Mouse (Mus musculus): ENCODE data around the gene Grin2d. TPM values are rescaled to one million over a fixed set of nuclear protein-coding genes. Genes with fewer than 3 reads are reported as not detected.
"Not testable (repeated sequence)": the region's sequence is repeated elsewhere in the genome, so short reads cannot be mapped to it uniquely, and the experiment has no call there.

Grin2d gene
- polyA plus RNA-seq (2015; fragmentation: Nextera tagmentation; extraction: Ambion mirVana): 0.14 and 0.17 TPM in 2 replicates

DNA sequence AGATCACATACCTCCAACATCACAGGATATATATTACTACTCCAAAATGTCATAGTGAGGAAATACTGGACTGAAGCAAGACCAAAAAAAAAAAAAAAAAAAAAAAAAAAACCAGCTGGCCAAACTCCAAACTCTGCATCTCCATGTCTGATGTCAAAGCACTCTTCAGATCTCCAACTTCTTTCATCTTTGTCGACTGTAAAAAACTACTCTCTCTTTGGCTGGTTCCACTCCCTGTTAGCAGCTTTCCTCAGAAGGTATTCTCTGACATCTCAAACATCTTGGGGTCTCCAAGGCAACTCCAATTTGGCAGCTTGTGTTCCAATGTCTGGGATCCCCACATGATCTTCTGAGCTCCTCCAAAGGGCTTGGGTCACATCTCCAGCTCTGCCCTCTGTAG, at the start of gene Grin2d:
Grin2d (minus strand) TSS at position 101 of the 400 bp plus-strand sequence.
- not testable (repeated sequence) for ATAC-seq (replicated peaks; ENCODE audit: extremely low read depth, insufficient read depth, low FRiP score); H3K9ac ChIP-seq (ENCODE audit: low read length); H3K4me3 ChIP-seq (ENCODE audit: low read length); H3K4me2 ChIP-seq (ENCODE audit: low read depth, low read length); H3K27me3 ChIP-seq (ENCODE audit: control insufficient read depth, insufficient read depth, low read length); H3K27ac ChIP-seq (ENCODE audit: low read length); H3K9me3 ChIP-seq (replicated peaks; ENCODE audit: control insufficient read depth, low read length)
- 85% methylated on average over 1 of the region's 1 CpGs for WGBS
- H3K4me1 ChIP-seq (ENCODE audit: control insufficient read depth, insufficient read depth, low read length): peaks cover 16% of the 10 kb centered on the region
- peaks cover 71% of the 10 kb centered on the region for H3K36me3 ChIP-seq (ENCODE audit: control insufficient read depth, insufficient read depth)

DNA sequence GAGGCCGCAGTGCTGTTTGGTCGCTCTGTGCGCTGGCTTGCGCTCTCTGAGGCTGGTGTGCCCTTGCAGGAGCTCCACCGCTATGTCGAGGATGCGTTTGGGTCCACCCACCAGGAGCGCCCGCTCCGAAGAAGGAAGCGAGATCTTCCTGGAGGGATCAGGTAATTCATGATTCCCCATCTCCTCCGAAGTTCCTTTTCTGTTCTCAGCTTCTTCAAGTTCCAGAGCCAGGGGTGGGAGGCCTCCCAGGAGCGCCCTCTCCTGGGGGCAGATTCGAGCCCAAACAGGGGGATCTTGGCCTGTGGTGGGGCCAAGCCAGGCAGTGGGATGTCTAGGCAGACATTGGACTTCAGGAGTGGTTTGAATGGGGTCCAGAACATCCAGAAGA, 46.2 kb upstream of the Grin2d start:
- H3K36me3 ChIP-seq (ENCODE audit: control insufficient read depth, insufficient read depth): no peaks in the 10 kb centered on the region
- peak overlapping the region; percentile 95 for H3K27ac ChIP-seq (ENCODE audit: low read length)
- peaks cover 9% of the 10 kb centered on the region for H3K27me3 ChIP-seq (ENCODE audit: control insufficient read depth, insufficient read depth, low read length)
- no peak for ATAC-seq (replicated peaks; ENCODE audit: extremely low read depth, insufficient read depth, low FRiP score)
- 18% methylated on average over 14 of the region's 14 CpGs for WGBS
- H3K4me1 ChIP-seq (ENCODE audit: control insufficient read depth, insufficient read depth, low read length): peaks cover 8% of the 10 kb centered on the region
- peak overlapping the region; percentile 83 for H3K4me2 ChIP-seq (ENCODE audit: low read depth, low read length)
- H3K4me3 ChIP-seq (ENCODE audit: low read length): peak overlapping the region; percentile 63
- peak overlapping the region; percentile 67 for H3K9ac ChIP-seq (ENCODE audit: low read length)
- H3K9me3 ChIP-seq (replicated peaks; ENCODE audit: control insufficient read depth, low read length): peaks cover 6% of the 10 kb centered on the region; the same call in 1 of the 2 replicates

GRCm38 (mm10) chr7:45923762-45924428, 45.7 kb upstream of the Grin2d start, which contains the start of gene Ccdc114:
Ccdc114 (plus strand) TSS chr7:45924072.
- Histone ChIP-seq H3K27me3 (ENCODE audit: control insufficient read depth, insufficient read depth, low read length) (peaks cover 6% of the 10 kb centered on the region), H3K4me2 (ENCODE audit: low read depth, low read length) (peak within 1 kb of the TSS; percentile 83), H3K36me3 (ENCODE audit: control insufficient read depth, insufficient read depth) (no peaks in the 10 kb centered on the region), H3K4me1 (ENCODE audit: control insufficient read depth, insufficient read depth, low read length) (peaks cover 8% of the 10 kb centered on the region), H3K4me3 (ENCODE audit: low read length) (peak within 1 kb of the TSS; percentile 63), H3K9me3 (replicated peaks; ENCODE audit: control insufficient read depth, low read length) (peaks cover 6% of the 10 kb centered on the region; the same call in 1 of the 2 replicates), H3K27ac (ENCODE audit: low read length) (peak within 1 kb of the TSS; percentile 95), H3K9ac (ENCODE audit: low read length) (peak within 1 kb of the TSS; percentile 70)
- WGBS: 6% methylated on average over 24 of the region's 24 CpGs
- ATAC-seq (replicated peaks; ENCODE audit: extremely low read depth, insufficient read depth, low FRiP score): peak; percentile 65

DNA sequence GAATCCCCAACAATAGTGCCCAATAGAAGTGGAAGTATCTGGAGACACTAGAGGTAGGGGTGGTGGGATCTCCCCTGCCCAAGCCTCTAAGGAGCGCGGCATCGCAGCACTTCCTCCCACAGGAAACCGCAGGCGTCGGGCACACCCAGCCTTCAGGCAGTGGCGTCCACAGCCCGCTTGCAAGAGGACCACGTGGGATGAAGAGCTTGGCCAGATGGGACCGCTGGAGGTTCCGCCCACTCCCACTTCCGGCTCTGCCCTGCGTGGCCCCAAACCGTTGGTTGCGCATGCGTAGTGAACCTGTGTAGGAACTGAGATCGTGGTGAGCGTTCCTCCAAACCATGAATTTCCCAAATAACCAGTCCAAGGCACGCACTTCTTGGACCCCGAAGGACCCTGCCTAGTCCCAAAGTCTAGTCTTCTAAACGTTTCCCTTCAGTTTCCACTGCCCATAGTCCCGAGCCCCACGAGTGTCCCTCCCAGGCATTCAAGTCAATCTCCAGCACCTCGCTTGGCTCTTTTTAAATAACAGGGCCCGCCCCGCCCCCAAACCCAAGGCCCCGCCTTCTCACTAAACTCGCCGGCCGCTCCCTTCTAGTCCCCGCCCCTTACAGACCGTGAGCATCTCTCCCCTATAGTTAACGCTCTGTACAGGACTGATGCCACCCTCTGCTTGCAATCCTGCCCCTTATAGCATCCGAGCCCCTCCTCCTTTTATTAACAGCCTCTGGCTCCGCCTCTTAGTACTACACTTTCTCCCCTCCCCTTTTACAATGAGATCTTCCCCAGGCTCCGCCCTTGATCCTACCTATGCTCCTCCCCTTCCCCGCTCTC, 45.0 kb upstream of the Grin2d start:
- WGBS: 1% methylated on average over 37 of the region's 37 CpGs
- Histone ChIP-seq H3K4me3 (ENCODE audit: low read length) (peak overlapping the region; percentile 63), H3K9ac (ENCODE audit: low read length) (peak overlapping the region; percentile 70), H3K27ac (ENCODE audit: low read length) (peak overlapping the region; percentile 95), H3K36me3 (ENCODE audit: control insufficient read depth, insufficient read depth) (no peaks in the 10 kb centered on the region), H3K9me3 (replicated peaks; ENCODE audit: control insufficient read depth, low read length) (peaks cover 6% of the 10 kb centered on the region; the same call in 1 of the 2 replicates), H3K4me2 (ENCODE audit: low read depth, low read length) (peak overlapping the region; percentile 83), H3K27me3 (ENCODE audit: control insufficient read depth, insufficient read depth, low read length) (peaks cover 4% of the 10 kb centered on the region), H3K4me1 (ENCODE audit: control insufficient read depth, insufficient read depth, low read length) (peaks cover 8% of the 10 kb centered on the region)
- ATAC-seq (replicated peaks; ENCODE audit: extremely low read depth, insufficient read depth, low FRiP score): peak; percentile 85

- Histone ChIP-seq H3K4me3 (ENCODE audit: low read length) (no peak overlapping the region; the same call in 1 of the 2 replicates), H3K36me3 (ENCODE audit: control insufficient read depth, insufficient read depth) (no peaks in the 10 kb centered on the region), H3K27me3 (ENCODE audit: control insufficient read depth, insufficient read depth, low read length) (no peaks in the 10 kb centered on the region), H3K4me1 (ENCODE audit: control insufficient read depth, insufficient read depth, low read length) (peaks cover 17% of the 10 kb centered on the region), H3K4me2 (ENCODE audit: low read depth, low read length) (peak overlapping the region; percentile 83), H3K27ac (ENCODE audit: low read length) (peak overlapping the region; percentile 95), H3K9me3 (replicated peaks; ENCODE audit: control insufficient read depth, low read length) (peaks cover 4% of the 10 kb centered on the region; the same call in 1 of the 2 replicates), H3K9ac (ENCODE audit: low read length) (peak overlapping the region; percentile 70)
- WGBS: 78% methylated on average over 12 of the region's 12 CpGs
- ATAC-seq (replicated peaks; ENCODE audit: extremely low read depth, insufficient read depth, low FRiP score): no peak
These were observed 43.9 kb upstream of the Grin2d start for GRCm38 (mm10) chr7:45921950-45922600.

DNA sequence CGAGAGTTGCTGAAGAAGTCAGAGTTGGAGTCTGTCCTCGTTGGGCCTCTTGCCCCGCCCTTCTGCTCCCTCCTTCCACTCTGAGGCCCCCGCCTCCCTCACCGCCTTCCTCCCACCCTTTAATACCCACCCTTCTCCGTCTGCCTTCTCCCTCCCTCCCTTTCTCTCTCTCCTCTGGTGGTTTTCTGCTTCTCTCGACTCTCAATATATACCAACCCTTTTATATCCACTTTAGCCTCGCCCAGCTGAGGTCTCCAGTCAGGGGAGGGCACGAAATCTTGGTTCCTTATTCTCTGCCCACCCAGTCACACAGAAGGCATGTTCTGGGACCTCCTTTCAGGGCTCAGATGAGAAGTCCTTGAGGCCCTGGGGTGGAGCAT, 43.1 kb upstream of the Grin2d start, which contains the start of gene Emp3:
Emp3 (minus strand) TSS at position 163 of the 380 bp plus-strand sequence.
- Histone ChIP-seq H3K36me3 (ENCODE audit: control insufficient read depth, insufficient read depth) (no peaks in the 10 kb centered on the region), H3K9me3 (replicated peaks; ENCODE audit: control insufficient read depth, low read length) (peaks cover 4% of the 10 kb centered on the region; the same call in 1 of the 2 replicates), H3K4me3 (ENCODE audit: low read length) (peak within 1 kb of the TSS; percentile 43), H3K27me3 (ENCODE audit: control insufficient read depth, insufficient read depth, low read length) (no peaks in the 10 kb centered on the region), H3K9ac (ENCODE audit: low read length) (peak within 1 kb of the TSS; percentile 70), H3K4me1 (ENCODE audit: control insufficient read depth, insufficient read depth, low read length) (peaks cover 20% of the 10 kb centered on the region), H3K4me2 (ENCODE audit: low read depth, low read length) (peak within 1 kb of the TSS; percentile 51), H3K27ac (ENCODE audit: low read length) (peak within 1 kb of the TSS; percentile 95)
- ATAC-seq (replicated peaks; ENCODE audit: extremely low read depth, insufficient read depth, low FRiP score): no peak
- WGBS: 25% methylated on average over 9 of the region's 9 CpGs

- ATAC-seq (replicated peaks; ENCODE audit: extremely low read depth, insufficient read depth, low FRiP score): no peak
- WGBS: 29% methylated on average over 9 of the region's 9 CpGs
- no peaks in the 10 kb centered on the region for H3K27me3 ChIP-seq (ENCODE audit: control insufficient read depth, insufficient read depth, low read length)
- H3K4me3 ChIP-seq (ENCODE audit: low read length): peak overlapping the region; percentile 43
- peaks cover 25% of the 10 kb centered on the region for H3K4me1 ChIP-seq (ENCODE audit: control insufficient read depth, insufficient read depth, low read length)
- no peaks in the 10 kb centered on the region for H3K36me3 ChIP-seq (ENCODE audit: control insufficient read depth, insufficient read depth)
- peaks cover 4% of the 10 kb centered on the region; the same call in 1 of the 2 replicates for H3K9me3 ChIP-seq (replicated peaks; ENCODE audit: control insufficient read depth, low read length)
- H3K9ac ChIP-seq (ENCODE audit: low read length): peak overlapping the region; percentile 53
- peak overlapping the region; percentile 51 for H3K4me2 ChIP-seq (ENCODE audit: low read depth, low read length)
- peak overlapping the region; percentile 34 for H3K27ac ChIP-seq (ENCODE audit: low read length)
These were observed 42.5 kb upstream of the Grin2d start for GRCm38 (mm10) chr7:45920583-45921241.

- Histone ChIP-seq H3K4me3 (ENCODE audit: low read length) (peak overlapping the region; percentile 43), H3K27ac (ENCODE audit: low read length) (peak overlapping the region; percentile 34; the same call in 1 of the 2 replicates), H3K9me3 (replicated peaks; ENCODE audit: control insufficient read depth, low read length) (no peaks in the 10 kb centered on the region), H3K4me1 (ENCODE audit: control insufficient read depth, insufficient read depth, low read length) (peaks cover 25% of the 10 kb centered on the region), H3K9ac (ENCODE audit: low read length) (peak overlapping the region; percentile 53), H3K36me3 (ENCODE audit: control insufficient read depth, insufficient read depth) (no peaks in the 10 kb centered on the region), H3K27me3 (ENCODE audit: control insufficient read depth, insufficient read depth, low read length) (no peaks in the 10 kb centered on the region), H3K4me2 (ENCODE audit: low read depth, low read length) (peak overlapping the region; percentile 51)
- 65% methylated on average over 4 of the region's 4 CpGs for whole genome bisulfite sequencing
- no peak for ATAC-seq (replicated peaks; ENCODE audit: extremely low read depth, insufficient read depth, low FRiP score)
These were observed 41.6 kb upstream of the Grin2d start for GRCm38 (mm10) chr7:45919761-45920160.

Measured in heart, embryonic 16.5 days (tissue).